Mouse (Mus musculus) liver, embryonic 16.5 days (tissue): Measurements from ENCODE around the gene Cnih3. TPM values are rescaled to one million over a fixed set of nuclear protein-coding genes. Genes with fewer than 3 reads are reported as not detected.

Source experiments
- ATAC-seq: fragments of 200-750 bp; cut with Nextera tagmentation; 2 replicates; pipeline ENCODE4 v1.8.0; 2017; ENCODE audit warnings: low read depth, mild to moderate bottlenecking, moderate number of reproducible peaks, moderate library complexity
- H3K27ac ChIP-seq: fragments of 300-500 bp; sonication (generic); 2 replicates; pipeline ENCODE4 v1.5.1; 2014; ENCODE audit warnings: mild to moderate bottlenecking, low read length
- H3K27me3 ChIP-seq: fragments of 300-500 bp; sonication (generic); 2 replicates; pipeline ENCODE4 v1.6.1; 2014; ENCODE audit warnings: low read depth, low read length, mixed read lengths; ENCODE audit not compliant: control insufficient read depth, insufficient read depth
- H3K36me3 ChIP-seq: fragments of 300-500 bp; sonication (generic); 2 replicates; pipeline ENCODE4 v1.6.1; 2014; ENCODE audit warnings: mild to moderate bottlenecking; ENCODE audit not compliant: control insufficient read depth, insufficient read depth
- H3K4me1 ChIP-seq: fragments of 300-500 bp; sonication (generic); 2 replicates; pipeline ENCODE4 v1.6.1; 2014; ENCODE audit warnings: low read depth, low read length, mixed read lengths; ENCODE audit not compliant: control insufficient read depth
- H3K4me2 ChIP-seq: fragments of 300-500 bp; sonication (generic); 2 replicates; pipeline ENCODE4 v1.6.1; 2014; ENCODE audit warnings: low read depth, low read length, mixed read lengths
- H3K4me3 ChIP-seq: fragments of 300-500 bp; sonication (generic); 2 replicates; pipeline ENCODE4 v1.5.1; 2014; ENCODE audit warnings: low read depth, mild to moderate bottlenecking, low read length
- H3K9ac ChIP-seq: fragments of 300-500 bp; sonication (generic); 2 replicates; pipeline ENCODE4 v1.6.1; 2014; ENCODE audit warnings: low read depth, low read length
- H3K9me3 ChIP-seq: fragments of 300-500 bp; sonication (generic); replicated peaks from 2 replicates; pipeline ENCODE4 v1.6.1; 2016; ENCODE audit warnings: low read length; ENCODE audit not compliant: control insufficient read depth
- WGBS: fragments of 180-500 bp; shearing (Covaris S2); extraction: QIAGEN DNeasy Blood & Tissue Kit; methylation state at CpG from one replicate; pipeline ENCODE4 v1.1.7; 2014; ENCODE audit not compliant: insufficient replicate concordance; 5-methylcytosine and 5-hydroxymethylcytosine counted together
- polyA plus RNA-seq: library from polyadenylated mRNA; unstranded; fragments of >200 nt; fragmentation: Nextera tagmentation; extraction: Ambion mirVana; gene quantifications from 2 replicates; pipeline ENCODE4 v1.2.1, GENCODE M21; 2015

Gene Cnih3
- polyA plus RNA-seq, 1 experiment from 2014 or later, result not detected

DNA sequence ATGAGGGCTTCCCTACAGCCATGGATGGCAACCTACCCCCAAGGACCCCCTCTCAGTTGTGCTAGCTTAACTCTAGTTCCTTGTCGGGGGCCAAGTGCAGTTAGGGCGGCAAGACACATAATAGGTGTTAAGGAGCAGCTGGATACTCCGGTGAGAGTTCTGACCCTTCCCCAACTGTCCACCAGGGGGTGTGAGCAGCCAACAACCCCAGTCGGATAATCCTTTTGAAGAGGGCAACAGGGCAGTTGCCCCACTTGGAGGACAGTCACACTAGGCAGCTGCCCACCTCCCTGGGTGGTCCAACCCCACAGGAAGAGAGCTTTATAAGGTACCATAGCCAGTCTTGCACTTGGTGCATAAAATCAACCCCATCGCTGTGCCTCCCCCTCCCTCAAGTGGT lies 112.6 kb downstream of the Cnih3 start:
- no peak for ATAC-seq
- no peaks in the 10 kb centered on the region for H3K4me1 ChIP-seq
- no peak overlapping the region for H3K4me2 ChIP-seq
- H3K27ac ChIP-seq, result no peak overlapping the region
- no peaks in the 10 kb centered on the region for H3K36me3 ChIP-seq
- H3K27me3 ChIP-seq, result no peaks in the 10 kb centered on the region
- H3K4me3 ChIP-seq, result no peak overlapping the region
- 29% methylated on average over 5 of the region's 5 CpGs for WGBS
- no peaks in the 10 kb centered on the region for H3K9me3 ChIP-seq
- no peak overlapping the region for H3K9ac ChIP-seq

DNA sequence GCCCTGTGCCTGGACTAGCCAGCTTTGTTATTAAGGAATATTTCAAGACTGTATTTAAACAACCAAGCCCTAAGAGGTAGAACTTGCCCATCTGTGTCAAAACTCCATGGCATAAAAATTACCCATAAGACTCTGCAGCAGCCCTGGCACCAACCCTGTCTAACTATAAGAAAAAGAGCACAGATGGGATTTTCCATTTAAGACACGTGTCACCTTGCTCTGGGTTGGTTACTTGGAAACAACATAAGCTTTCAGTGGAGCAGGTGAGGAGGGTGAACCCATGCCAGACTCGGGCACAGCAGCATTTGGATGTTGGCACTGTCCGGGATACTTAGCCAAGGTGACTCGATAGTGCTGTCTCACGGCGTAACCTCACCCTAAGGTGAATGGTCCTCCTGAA lies 113.6 kb downstream of the Cnih3 start:
- H3K4me2 ChIP-seq, result no peak overlapping the region
- no peak overlapping the region for H3K9ac ChIP-seq
- H3K9me3 ChIP-seq, result no peaks in the 10 kb centered on the region
- H3K27me3 ChIP-seq, result no peaks in the 10 kb centered on the region
- H3K4me3 ChIP-seq, result no peak overlapping the region
- no peaks in the 10 kb centered on the region for H3K36me3 ChIP-seq
- no peaks in the 10 kb centered on the region for H3K4me1 ChIP-seq
- no peak for ATAC-seq
- WGBS, result 73% methylated on average over 6 of the region's 6 CpGs
- no peak overlapping the region for H3K27ac ChIP-seq

DNA sequence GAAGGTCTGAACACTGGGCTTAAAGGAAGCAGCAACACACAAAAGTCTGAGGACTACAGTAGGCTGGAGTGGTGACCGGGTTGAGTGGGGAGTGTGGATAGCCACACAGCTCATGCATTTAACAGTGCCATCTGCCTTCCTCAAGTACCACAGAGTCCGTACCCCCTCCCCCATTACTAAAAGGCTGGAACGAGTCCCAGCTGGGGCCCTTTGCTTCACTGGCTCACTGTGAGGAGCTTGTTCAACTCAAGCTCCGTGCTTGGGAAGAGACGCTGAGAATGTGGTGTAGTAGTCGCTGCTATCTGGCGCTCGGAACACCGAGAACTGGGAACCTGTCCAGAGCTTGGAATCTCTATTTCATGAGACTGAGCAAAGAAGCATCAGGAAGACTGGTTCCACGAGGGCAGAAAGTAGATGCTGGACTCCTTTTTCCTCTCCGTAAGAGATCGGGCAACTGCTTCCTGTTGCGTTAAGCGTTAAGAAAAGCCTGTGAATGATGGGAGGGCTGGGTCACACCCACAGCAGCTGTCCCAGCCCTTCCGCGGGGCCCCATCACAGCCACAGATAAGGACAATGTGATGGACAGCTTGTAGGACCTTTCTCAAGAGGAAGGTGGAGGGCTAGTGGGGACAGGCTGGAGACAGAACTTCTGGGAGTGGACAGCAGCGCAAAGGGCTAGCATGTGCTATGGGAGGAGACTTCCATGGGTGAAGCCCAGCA lies 114.3 kb downstream of the Cnih3 start:
- H3K27ac ChIP-seq, result no peak overlapping the region
- H3K27me3 ChIP-seq, result no peaks in the 10 kb centered on the region
- H3K36me3 ChIP-seq, result no peaks in the 10 kb centered on the region
- H3K9ac ChIP-seq, result no peak overlapping the region
- no peak for ATAC-seq
- H3K4me2 ChIP-seq, result no peak overlapping the region
- WGBS, result 42% methylated on average over 17 of the region's 17 CpGs
- no peak overlapping the region for H3K4me3 ChIP-seq
- H3K9me3 ChIP-seq, result no peaks in the 10 kb centered on the region
- H3K4me1 ChIP-seq, result no peaks in the 10 kb centered on the region

DNA sequence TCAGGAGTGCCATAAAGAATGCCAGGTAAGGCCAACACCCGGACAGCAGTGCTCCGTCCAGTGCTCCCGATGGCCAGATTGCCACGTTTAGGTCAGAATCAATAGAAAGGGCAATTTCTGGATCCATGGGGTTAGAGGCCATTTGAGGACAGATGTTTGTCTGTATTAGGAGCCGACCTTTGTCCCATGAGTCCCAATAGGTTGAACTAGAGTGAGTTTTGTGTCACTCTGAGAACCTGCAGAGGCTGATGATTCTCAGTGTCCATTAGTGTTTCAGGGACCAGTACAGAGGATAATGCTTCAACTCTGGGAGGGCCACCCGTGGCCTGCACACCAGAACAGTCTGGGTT lies 114.9 kb downstream of the Cnih3 start:
- no peaks in the 10 kb centered on the region for H3K4me1 ChIP-seq
- WGBS, result 51% methylated on average over 6 of the region's 6 CpGs
- no peaks in the 10 kb centered on the region for H3K27me3 ChIP-seq
- no peak overlapping the region for H3K27ac ChIP-seq
- H3K4me3 ChIP-seq, result no peak overlapping the region
- no peak overlapping the region for H3K9ac ChIP-seq
- ATAC-seq, result no peak
- no peaks in the 10 kb centered on the region for H3K9me3 ChIP-seq
- H3K4me2 ChIP-seq, result no peak overlapping the region
- H3K36me3 ChIP-seq, result no peaks in the 10 kb centered on the region

DNA sequence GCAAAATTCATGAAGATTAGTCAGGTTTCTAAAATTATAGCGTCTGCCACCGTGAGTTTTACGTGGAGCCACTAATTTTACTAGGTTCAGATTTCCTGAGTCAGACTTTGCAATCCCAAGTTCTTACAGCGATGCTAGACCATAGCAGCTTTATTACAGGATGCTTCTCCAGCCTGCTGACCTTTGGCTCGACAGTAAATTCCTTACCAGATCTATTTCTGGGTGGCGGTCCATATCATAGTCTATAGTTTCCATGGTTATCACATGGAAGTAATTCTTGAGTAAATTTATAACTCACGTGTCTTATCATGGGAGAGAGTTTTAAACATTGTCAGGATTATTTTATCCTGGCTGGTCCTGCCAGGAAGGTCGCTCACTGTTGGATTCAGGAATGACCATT lies 117.0 kb downstream of the Cnih3 start:
- H3K4me2 ChIP-seq, result no peak overlapping the region
- no peak for ATAC-seq
- WGBS, result 57% methylated on average over 8 of the region's 8 CpGs

DNA sequence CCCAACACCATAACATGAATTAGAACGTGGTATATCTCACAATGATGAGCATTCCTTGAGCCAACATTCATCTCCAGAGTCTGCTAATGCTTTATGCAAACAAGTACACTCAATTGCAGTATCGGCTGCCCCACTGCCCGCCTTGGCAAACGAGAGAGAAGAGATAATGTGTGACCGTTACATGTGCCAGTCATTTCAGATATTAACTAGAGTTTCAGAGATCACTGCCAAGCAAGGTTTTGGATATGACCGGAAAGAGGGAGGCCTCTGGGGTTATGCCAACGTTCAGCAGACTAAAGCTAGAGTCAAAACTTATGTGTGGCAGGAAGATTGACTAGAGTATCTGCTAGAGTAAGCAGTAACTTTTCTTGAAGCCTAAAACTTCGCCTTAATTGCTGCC lies 123.7 kb downstream of the Cnih3 start:
- H3K4me2 ChIP-seq, result no peak overlapping the region
- no peak overlapping the region for H3K9ac ChIP-seq
- no peaks in the 10 kb centered on the region for H3K9me3 ChIP-seq
- WGBS, result 52% methylated on average over 8 of the region's 8 CpGs
- no peak overlapping the region for H3K4me3 ChIP-seq
- H3K27ac ChIP-seq, result no peak overlapping the region
- ATAC-seq, result no peak
- no peaks in the 10 kb centered on the region for H3K27me3 ChIP-seq
- H3K36me3 ChIP-seq, result no peaks in the 10 kb centered on the region
- no peaks in the 10 kb centered on the region for H3K4me1 ChIP-seq

More for the DNA sequence above, 117.0 kb downstream of the Cnih3 start:
- H3K27ac ChIP-seq, result no peak overlapping the region
- H3K9me3 ChIP-seq, result no peaks in the 10 kb centered on the region
- no peak overlapping the region for H3K4me3 ChIP-seq
- H3K9ac ChIP-seq, result no peak overlapping the region
- no peaks in the 10 kb centered on the region for H3K27me3 ChIP-seq
- H3K36me3 ChIP-seq, result no peaks in the 10 kb centered on the region
- no peaks in the 10 kb centered on the region for H3K4me1 ChIP-seq

DNA sequence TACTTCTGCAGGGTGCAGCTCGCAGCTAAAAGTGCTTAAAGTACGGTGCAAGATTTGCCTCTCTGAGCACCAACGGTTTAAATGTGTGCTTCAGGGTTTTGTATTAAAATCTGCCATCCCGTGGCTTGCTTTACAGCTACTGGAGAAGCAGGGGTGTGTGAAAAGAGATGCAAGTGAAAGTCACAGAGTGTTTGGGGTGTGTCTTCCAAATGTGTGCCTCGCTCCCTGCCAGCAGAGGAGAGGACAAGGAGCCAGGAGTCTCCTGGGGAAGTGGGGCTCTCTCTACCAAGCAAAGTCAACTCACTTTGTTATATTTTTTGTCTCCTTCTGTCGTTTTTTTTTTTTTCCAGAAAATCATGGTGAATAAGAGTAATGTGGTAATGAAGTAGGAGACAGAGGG lies 124.1 kb downstream of the Cnih3 start:
- H3K27me3 ChIP-seq, result no peaks in the 10 kb centered on the region
- ATAC-seq, result no peak
- H3K36me3 ChIP-seq, result no peaks in the 10 kb centered on the region
- no peaks in the 10 kb centered on the region for H3K9me3 ChIP-seq
- H3K9ac ChIP-seq, result no peak overlapping the region
- H3K4me1 ChIP-seq, result no peaks in the 10 kb centered on the region
- no peak overlapping the region for H3K4me2 ChIP-seq
- 49% methylated on average over 6 of the region's 6 CpGs for WGBS
- no peak overlapping the region for H3K27ac ChIP-seq
- H3K4me3 ChIP-seq, result no peak overlapping the region

DNA sequence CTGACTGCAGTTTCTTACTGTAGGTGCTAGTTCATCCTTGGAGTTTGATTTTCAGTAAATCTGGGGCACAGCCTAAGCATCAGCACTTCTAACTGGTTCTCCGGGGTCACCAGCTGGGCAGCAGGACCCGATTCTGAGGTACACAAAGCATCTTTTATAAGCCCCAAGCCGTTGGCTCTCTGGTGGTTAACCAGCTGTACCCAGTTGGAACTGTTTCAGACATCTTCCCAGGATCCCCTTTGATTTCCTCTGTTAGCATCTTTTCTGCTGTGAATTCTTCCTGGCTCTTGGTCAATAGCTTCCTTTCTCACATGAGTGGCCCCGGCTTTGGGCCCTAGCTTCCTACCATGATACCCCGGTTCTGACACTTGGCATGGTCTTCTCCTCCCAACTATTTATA lies 132.3 kb downstream of the Cnih3 start:
- Histone ChIP-seq H3K36me3 (no peaks in the 10 kb centered on the region), H3K4me1 (no peaks in the 10 kb centered on the region), H3K4me3 (no peak overlapping the region), H3K27ac (no peak overlapping the region), H3K9ac (no peak overlapping the region), H3K9me3 (no peaks in the 10 kb centered on the region), H3K4me2 (no peak overlapping the region), H3K27me3 (no peaks in the 10 kb centered on the region)
- ATAC-seq, result no peak
- 55% methylated on average over 5 of the region's 5 CpGs for WGBS

DNA sequence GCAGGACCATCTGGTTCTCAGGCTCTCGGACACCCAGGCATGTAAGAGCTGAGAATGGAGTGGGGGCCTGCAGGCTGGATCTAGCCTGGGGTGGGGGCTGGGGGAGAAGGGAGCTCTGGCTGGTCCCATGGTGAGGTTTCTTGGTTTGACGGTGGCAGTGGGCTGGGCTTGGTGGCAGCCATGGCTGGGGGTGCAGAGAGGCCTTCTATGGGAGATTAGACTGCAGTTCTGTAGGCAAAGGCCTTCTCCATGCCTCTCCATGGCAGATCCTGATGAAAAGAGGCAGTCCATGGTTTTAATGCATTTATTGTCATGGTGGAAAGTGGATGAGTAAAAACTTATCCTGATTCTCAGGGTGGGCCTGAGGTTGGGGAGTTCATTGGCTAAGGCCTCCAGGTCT lies 151.0 kb downstream of the Cnih3 start:
- H3K27me3 ChIP-seq, result no peaks in the 10 kb centered on the region
- no peaks in the 10 kb centered on the region for H3K36me3 ChIP-seq
- H3K4me1 ChIP-seq, result no peaks in the 10 kb centered on the region
- 54% methylated on average over 2 of the region's 2 CpGs for WGBS
- no peaks in the 10 kb centered on the region for H3K9me3 ChIP-seq
- H3K4me3 ChIP-seq, result no peak overlapping the region
- H3K4me2 ChIP-seq, result no peak overlapping the region
- no peak overlapping the region for H3K27ac ChIP-seq
- no peak for ATAC-seq
- H3K9ac ChIP-seq, result no peak overlapping the region
